Mouse (Mus musculus) gastrocnemius, adult 18-20 months (tissue): ENCODE measurements at regions not wholly inside any gene's neighbourhood (a gene's known extent, or its start where the extent isn't known, plus 50 kb on each side); places are given as distances from the start of the nearest gene placed in this dataset.
A peak's percentile ranks its signal among the peaks of the same experiment; 100 is the strongest.

Experiments
- DNase-seq: peaks from one replicate; pipeline ENCODE4 v3.0.0; 2021; ENCODE audit warnings: low spot score

- DNase-seq = no peak
Measured at GRCm38 (mm10) chr5:74773558-74774429, 71.1 kb upstream of the Lnx1 start.

- DNase-seq = peak; percentile 47
Measured at GRCm38 (mm10) chr5:74771121-74771520, 68.4 kb upstream of the Lnx1 start.

GRCm38 (mm10) chr5:74769023-74769422 lies 66.3 kb upstream of the Lnx1 start:
- DNase-seq = no peak

GRCm38 (mm10) chr5:74767993-74768392 lies 65.3 kb upstream of the Lnx1 start:
- no peak for DNase-seq

- no peak for DNase-seq
Measured at GRCm38 (mm10) chr5:74766211-74766610, 63.5 kb upstream of the Lnx1 start.

GRCm38 (mm10) chr5:74765061-74765767 lies 62.5 kb upstream of the Lnx1 start:
- no peak for DNase-seq

- no peak for DNase-seq
Measured at GRCm38 (mm10) chr5:74757557-74757956, 54.8 kb upstream of the Lnx1 start.

- peak; percentile 30 for DNase-seq
Measured at GRCm38 (mm10) chr5:74752961-74753360, 50.2 kb upstream of the Lnx1 start.
